Comparison of ENCODE assay signal across 14 mouse cellular contexts in the genomic region with DNA sequence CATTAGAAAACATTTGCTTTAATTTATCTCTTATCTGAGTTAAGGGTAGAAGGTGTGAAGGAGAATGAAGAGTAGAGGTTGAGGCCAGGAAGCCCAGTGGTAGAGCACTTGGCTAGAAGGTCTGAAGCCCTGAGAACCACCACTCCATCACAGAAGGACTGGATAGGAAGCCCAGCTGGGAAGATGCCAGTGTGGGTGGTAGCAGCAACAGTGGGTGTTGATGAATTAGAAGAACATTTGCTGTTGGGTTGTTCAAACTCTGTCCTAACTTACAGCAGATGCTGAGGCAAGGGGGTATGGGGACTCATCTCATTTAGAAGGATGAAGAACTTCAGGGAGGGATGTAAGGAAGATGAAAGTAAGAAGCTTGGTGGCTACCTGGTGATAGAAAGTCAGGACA.
"Had no signal": no experiment of that assay in that cellular context is flagged by ENCODE, and none has a peak within 500 bp of the region (broad histone marks: within the 10 kb centered on the region; RNA-seq: fewer than 3 reads in every experiment).

No protein-coding gene starts in this region.

- H3K9me3 ChIP-seq: midbrain, embryonic 10.5 days; midbrain, embryonic 12.5 days; neural tube, embryonic 12.5 days; stomach, embryonic 15.5 days had no signal

- DNase-seq: lung, adult 18-20 months; lung, embryonic 14.5 days; lung, postnatal 10 days; lung, postnatal 4 days; midbrain, embryonic 14.5 days; right cerebral cortex, postnatal 14 days; thymus, adult 2 months; thymus, postnatal 25 days had no signal

- H3K4me1 ChIP-seq: midbrain, embryonic 10.5 days; midbrain, embryonic 12.5 days; neural tube, embryonic 12.5 days; stomach, embryonic 15.5 days had no signal

- ATAC-seq: midbrain, embryonic 16.5 days had no signal

- H3K4me2 ChIP-seq: lung, embryonic 14.5 days; midbrain, embryonic 12.5 days; neural tube, embryonic 12.5 days; stomach, embryonic 15.5 days had no signal

- H3K27me3 ChIP-seq: midbrain, embryonic 12.5 days; neural tube, embryonic 12.5 days; stomach, embryonic 15.5 days had no signal

- H3K36me3 ChIP-seq: midbrain, embryonic 10.5 days; midbrain, embryonic 12.5 days; neural tube, embryonic 12.5 days; stomach, embryonic 15.5 days had no signal

- H3K9ac ChIP-seq: lung, embryonic 14.5 days; midbrain, embryonic 12.5 days; neural tube, embryonic 12.5 days; stomach, embryonic 15.5 days had no signal

- H3K4me3 ChIP-seq: midbrain, embryonic 10.5 days; midbrain, embryonic 12.5 days; neural tube, embryonic 12.5 days; stomach, embryonic 15.5 days had no signal

- H3K27ac ChIP-seq: midbrain, embryonic 10.5 days; midbrain, embryonic 12.5 days; neural tube, embryonic 12.5 days; stomach, embryonic 15.5 days; stomach, postnatal 0 days had no signal
